Mouse (Mus musculus): Measurements from ENCODE around the gene Cped1.
"Not testable (repeated sequence)": the region's sequence is repeated elsewhere in the genome, so short reads cannot be mapped to it uniquely, and the experiment has no call there.

Cped1 gene

DNA sequence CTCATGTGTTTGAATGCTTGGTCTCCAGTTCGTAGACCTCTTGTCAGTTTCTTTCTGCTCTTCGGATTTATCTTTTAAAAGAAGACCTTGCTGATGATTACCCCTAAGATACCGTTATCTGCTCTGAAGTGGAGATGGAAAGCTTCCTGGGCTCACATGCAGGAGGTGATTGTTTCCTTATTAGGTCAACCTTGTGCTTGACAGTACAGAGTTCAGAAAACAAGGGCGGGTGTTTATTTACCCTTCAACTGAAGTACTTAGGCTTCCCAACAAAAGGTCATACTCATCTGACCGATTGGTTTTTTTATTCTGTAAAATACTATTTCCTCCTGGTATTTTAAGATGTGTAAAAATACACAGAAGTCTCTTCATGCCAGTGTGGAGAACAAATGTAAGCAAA, 106.1 kb downstream of the Cped1 start:
- no peak for DNase-seq

DNA sequence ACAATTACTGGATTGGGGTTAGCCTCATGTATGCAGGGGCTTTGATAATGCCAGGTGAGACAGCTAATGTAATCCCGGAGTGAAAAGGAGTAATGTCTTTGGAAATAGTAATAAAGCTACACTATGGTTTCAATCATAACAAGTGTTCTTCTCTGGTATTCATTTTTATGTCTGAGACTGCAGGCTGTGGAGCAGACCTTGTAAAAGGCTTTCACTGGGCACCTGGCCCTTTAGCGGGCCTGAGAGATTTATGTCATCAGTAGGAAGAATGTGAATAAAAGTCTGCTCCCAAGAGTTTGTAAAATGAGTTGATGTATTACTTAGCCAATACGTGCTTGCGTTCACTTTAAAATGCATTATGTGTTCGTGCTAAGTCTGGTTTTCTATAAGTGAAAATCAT, 108.1 kb downstream of the Cped1 start:
- no peak for DNase-seq

DNA sequence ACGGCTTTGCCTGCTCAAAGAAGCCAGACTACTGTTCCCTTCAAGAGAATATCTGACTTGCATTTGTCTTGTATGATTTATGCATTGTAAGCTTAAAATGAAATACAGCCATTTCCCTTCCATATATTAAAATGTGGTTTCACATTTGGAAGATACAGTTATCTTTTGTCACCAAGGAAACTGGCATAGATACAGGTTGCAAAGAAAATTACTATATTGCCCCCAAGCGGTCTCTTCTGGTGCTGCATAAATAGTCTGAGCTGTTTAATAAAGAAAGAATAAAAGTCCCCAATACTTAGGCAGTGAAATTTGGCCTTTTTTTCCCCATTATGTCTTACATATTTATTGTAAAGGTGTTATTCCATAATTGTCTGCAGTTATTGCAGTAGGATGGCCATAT, 112.0 kb downstream of the Cped1 start:
- peak; percentile 56 to 57 for DNase-seq

GRCm38 (mm10) chr6:22099832-22100231, 114.1 kb downstream of the Cped1 start:
- DNase-seq = no peak

DNA sequence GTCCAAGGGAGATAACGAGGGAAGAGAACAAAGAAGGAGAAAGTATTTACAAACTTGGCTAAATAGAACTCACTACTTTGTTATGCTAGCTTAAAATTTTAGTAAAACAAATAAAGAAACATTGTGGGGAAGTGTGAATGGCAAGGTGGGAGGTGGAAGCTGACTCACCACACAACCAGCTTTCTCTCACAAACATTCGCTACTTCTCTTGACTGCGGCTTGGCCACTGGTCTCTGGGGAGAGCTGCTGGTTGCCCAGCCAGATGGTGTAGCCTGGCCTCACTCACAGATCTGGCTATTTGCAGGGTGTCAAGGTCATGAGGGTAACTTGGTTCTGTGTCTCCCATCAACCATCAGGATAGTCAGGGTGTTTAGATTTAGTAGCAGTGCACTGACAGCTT, 116.2 kb downstream of the Cped1 start:
- no peak for DNase-seq

- no peak for DNase-seq
These were observed 117.0 kb downstream of the Cped1 start for GRCm38 (mm10) chr6:22102752-22103151.

DNA sequence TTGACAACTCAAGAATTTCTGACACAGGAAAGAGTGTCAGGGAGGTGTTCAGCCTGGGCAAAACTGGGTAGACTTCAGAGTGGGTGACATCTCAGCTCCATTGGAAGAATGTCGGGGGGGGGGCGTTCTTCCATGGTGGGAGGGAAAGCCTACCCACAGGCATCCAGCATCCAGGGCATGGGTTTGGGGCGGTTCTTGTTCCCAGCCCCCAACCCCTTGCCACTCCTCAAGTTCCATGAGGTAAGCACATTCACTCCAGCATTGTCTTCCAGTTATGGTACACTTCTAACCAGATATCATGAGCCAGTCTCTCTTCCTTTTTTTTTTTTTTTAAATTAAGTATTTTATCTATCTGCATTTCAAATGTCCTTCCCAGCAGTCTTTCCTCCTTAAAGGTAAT, 118.0 kb downstream of the Cped1 start:
- DNase-seq = no peak

GRCm38 (mm10) chr6:22104211-22104610, 118.5 kb downstream of the Cped1 start:
- no peak for DNase-seq

DNA sequence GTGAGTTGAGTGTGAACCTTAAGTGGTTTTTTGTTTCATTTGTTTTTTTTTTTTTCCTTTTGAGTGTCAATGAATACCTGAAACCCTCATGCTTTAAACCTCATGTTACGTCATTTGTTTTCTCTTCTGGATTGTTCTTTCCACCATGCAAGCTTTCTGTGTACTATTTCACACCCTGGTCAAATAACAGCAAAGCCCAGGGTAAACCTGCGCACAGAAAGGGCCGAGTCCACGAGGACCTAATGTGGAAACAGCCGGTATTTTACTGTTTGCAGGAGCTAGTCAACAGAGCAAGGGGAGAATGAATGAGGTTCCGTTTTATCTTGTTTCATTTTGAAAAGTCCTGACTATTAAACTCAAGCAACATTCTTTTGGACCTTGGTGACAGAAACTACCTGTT, 128.4 kb downstream of the Cped1 start:
- no peak for DNase-seq

GRCm38 (mm10) chr6:22116679-22117078, 131.0 kb downstream of the Cped1 start:
- no peak for DNase-seq

DNA sequence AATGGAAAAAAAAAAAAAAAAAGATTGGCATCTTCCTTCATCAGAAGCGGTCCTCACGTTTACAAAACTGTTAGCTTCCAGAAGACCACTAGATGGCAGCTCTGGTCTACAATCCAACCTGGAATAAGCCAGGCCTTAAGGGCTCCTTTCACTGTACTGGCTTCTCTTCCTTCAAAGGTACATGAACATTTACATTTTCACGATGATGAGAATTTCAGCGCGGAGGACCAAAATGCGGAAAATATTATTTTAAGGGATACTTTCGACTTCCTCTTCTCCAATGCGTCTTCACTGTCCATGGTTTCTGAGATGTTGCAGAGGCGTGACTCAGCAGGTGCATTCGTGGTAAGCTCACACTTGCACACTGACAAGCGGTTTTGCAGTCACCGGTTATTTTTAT, 136.4 kb downstream of the Cped1 start:
- DNase-seq = peak; percentile 69 to 76

- no peak for DNase-seq
These were observed 137.0 kb downstream of the Cped1 start for GRCm38 (mm10) chr6:22122693-22123092.

- DNase-seq = no peak
These were observed 137.6 kb downstream of the Cped1 start for GRCm38 (mm10) chr6:22123332-22123731.

- not testable (repeated sequence) for DNase-seq
These were observed 139.0 kb downstream of the Cped1 start for GRCm38 (mm10) chr6:22124575-22125330.

GRCm38 (mm10) chr6:22135038-22135631, 149.4 kb downstream of the Cped1 start:
- no peak for DNase-seq

GRCm38 (mm10) chr6:22136805-22137204, 151.1 kb downstream of the Cped1 start:
- peak; percentile 9 to 46 for DNase-seq

- DNase-seq = peak; percentile 22 to 34
These were observed 155.1 kb downstream of the Cped1 start for GRCm38 (mm10) chr6:22140786-22141185.

DNA sequence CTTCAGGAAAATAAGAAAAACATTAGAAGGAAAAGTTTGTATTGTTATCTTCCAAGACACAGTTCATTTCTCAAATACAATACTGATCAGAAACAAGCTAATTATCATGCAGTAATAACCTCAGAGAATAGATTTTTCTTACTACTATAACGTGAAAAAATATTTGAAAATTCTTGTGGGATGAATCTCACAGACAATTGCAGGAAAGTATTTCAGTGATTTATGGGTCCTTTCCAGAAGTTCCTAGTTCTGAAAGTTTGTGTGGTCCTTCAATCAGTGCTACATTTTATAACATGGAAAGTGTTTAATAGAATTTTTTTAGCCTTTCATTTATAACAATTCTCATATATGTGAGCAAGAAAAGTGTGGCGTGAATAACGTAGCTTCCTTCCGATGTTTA, 161.5 kb downstream of the Cped1 start:
- DNase-seq = no peak

- no peak for DNase-seq
These were observed 162.8 kb downstream of the Cped1 start for GRCm38 (mm10) chr6:22148511-22148910.

DNA sequence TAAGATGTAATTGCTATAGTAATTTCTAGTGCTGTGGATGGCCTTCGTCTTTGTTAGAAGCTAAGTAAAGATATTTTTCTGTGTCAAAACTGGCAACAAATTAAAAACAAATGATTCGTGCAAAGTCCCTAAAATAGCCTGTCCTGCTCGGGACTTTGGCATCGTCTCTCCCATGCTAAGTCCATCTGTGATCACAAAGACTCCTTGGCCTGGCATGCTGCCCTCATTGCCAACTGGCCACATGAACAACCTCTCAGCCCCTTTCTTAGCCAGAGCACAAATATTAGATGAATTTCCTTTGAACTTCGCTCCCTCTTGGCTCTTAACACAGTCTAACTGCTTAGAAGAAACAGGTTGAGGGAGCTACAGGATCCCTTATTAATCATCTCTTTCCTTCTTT, 171.7 kb downstream of the Cped1 start:
- peak; percentile 92 for DNase-seq

GRCm38 (mm10) chr6:22161944-22162343, 176.2 kb downstream of the Cped1 start:
- no peak for DNase-seq

- no peak for DNase-seq
These were observed 182.7 kb downstream of the Cped1 start for GRCm38 (mm10) chr6:22168388-22168787.

GRCm38 (mm10) chr6:22178721-22179295, 193.1 kb downstream of the Cped1 start:
- DNase-seq = no peak

GRCm38 (mm10) chr6:22180316-22180715, 194.6 kb downstream of the Cped1 start:
- no peak for DNase-seq
